Mouse (Mus musculus) brain, embryonic 14.5 days (tissue): ENCODE results near the gene Aknad1.

Experiments used
- CTCF ChIP-seq: fragments of 200-500 bp; IDR thresholded peaks from 2 replicates; pipeline ENCODE4 v1.5.1; 2012; ENCODE audit warnings: inconsistent platforms, mild to moderate bottlenecking, moderate library complexity, borderline replicate concordance; ENCODE audit not compliant: insufficient read depth, insufficient read length; ENCODE audit errors: extremely low read depth
- POLR2A ChIP-seq: fragments of 200-500 bp; IDR thresholded peaks from 2 replicates; pipeline ENCODE4 v1.6.1; 2012; ENCODE audit warnings: mild to moderate bottlenecking, inconsistent platforms, borderline replicate concordance; ENCODE audit not compliant: poor library complexity, insufficient read depth, insufficient read length, severe bottlenecking; ENCODE audit errors: extremely low read depth

DNA sequence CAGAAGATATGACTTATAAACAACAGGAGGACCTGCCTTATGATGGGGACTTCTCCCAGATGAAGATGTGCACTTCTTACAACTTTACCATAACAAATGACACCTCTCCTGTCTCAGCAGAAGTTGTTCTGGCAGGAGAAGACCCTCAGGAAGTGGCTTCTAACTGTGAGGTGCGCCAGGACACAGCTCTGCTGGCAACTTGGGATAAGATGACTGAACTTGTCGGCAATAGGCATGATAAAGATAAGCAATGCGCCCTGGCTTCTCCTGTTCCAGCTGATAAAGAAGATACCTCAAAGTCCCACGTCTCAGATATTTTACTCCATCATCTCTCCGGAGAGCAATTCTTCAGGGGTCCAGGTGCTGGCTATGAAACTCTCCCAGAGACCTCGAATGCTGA lies 12.2 kb downstream of the Aknad1 start:
- TF ChIP-seq POLR2A, result no peak
- no peak for TF ChIP-seq CTCF
